Comparison of ENCODE assay signal across 9 mouse cellular contexts in the genomic region with DNA sequence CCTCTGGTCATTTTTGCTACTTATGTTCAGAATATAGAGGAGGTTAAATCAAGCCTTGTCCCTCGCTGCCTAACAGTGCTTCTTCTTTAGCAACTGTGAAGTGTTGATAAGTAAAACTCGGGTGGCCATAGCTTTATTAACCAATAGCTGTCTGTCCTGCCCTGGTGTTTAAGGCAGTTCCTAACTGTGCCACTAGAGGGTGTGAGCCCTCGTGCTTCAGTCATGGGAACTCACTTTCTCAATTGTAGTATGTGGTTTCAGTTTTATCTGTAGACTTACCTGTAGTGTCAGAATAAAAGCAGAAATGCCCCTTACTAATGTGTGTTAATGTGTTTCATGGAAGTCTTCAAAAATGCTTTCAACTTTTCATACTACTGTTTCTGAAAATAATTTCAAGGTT. TPM values are rescaled to one million over a fixed set of nuclear protein-coding genes. Genes with fewer than 3 reads are reported as not detected.
DNase-seq lines count a peak whose midpoint lies in the region; ATAC-seq and TF ChIP-seq lines count a peak whose summit lies in the region.
"Had no signal": no experiment of that assay in that cellular context is flagged by ENCODE, and none has a peak within 500 bp of the region (broad histone marks: within the 10 kb centered on the region; RNA-seq: fewer than 3 reads in every experiment).

No protein-coding gene starts in this region.

- peak; percentile 65 for ATAC-seq in activated CD4-positive, CD25-positive, alpha-beta regulatory T cell, adult 4 months

- peak overlapping the region; percentile 14 for H3K4me2 ChIP-seq in myocyte (ENCODE audit: low read depth)
- H3K4me2 ChIP-seq: heart, embryonic 15.5 days had no signal

- H3K4me3 ChIP-seq in myocyte: no peak overlapping the region
- H3K4me3 ChIP-seq: heart, embryonic 15.5 days had no signal

- no peak overlapping the region for H3ac ChIP-seq in myocyte (ENCODE audit: control insufficient read depth, insufficient read length)

- intact Hi-C loops in left cerebral cortex, postnatal 25 days (cut with DNase I): no loop called here

- peaks cover 34% of the 10 kb centered on the region for H3K36me3 ChIP-seq in myocyte (ENCODE audit: control insufficient read depth, insufficient read depth)

- H3K79me2 ChIP-seq in myocyte (ENCODE audit: control insufficient read depth, insufficient read depth): peaks cover 42% of the 10 kb centered on the region

- TF ChIP-seq POLR2A in myocyte (IDR thresholded peaks at IDR 0.05; ENCODE audit: insufficient read length, low read depth): no peak

- peak; percentile 38 for DNase-seq in ovary, postnatal 36 days (ENCODE audit: low spot score)
- DNase-seq in ovary, postnatal 10 days (ENCODE audit: low spot score): no peak
- peak; percentile 82 for DNase-seq in embryo, embryonic 10.5 days (ENCODE audit: low spot score)
- DNase-seq in heart, postnatal 4 days: peak; percentile 84
- DNase-seq in left cerebral cortex, postnatal 25 days (ENCODE audit: low spot score in 2 of 2): peak; percentile 64 to 65
- DNase-seq in thymus, postnatal 4 days: peak; percentile 71

- no peaks in the 10 kb centered on the region for H3K27me3 ChIP-seq in myocyte (ENCODE audit: control insufficient read depth, insufficient read depth, insufficient read length)
- H3K27me3 ChIP-seq: heart, embryonic 15.5 days had no signal

TF ChIP-seq in myocyte, 11 proteins besides CTCF, POLR2A, EP300 and RAD21:
- TF ChIP-seq TCF12 (IDR thresholded peaks at IDR 0.05; ENCODE audit: insufficient read depth, poor library complexity, severe bottlenecking) (no peak), CEBPB (IDR thresholded peaks at IDR 0.05; ENCODE audit: insufficient read depth, poor library complexity, severe bottlenecking) (no peak), REST (IDR thresholded peaks at IDR 0.05; ENCODE audit: insufficient read depth, insufficient read length) (no peak), MYOD1 (IDR thresholded peaks at IDR 0.05; ENCODE audit: control insufficient read depth in 1 of 3, insufficient read length in 2 of 3, low read depth in 2 of 3) (no peak), POLR2AphosphoS2 (IDR thresholded peaks at IDR 0.05; ENCODE audit: insufficient read length, low read depth) (no peak), USF1 (IDR thresholded peaks at IDR 0.05; ENCODE audit: low read depth) (no peak), MAX (IDR thresholded peaks at IDR 0.05; ENCODE audit: low read depth) (no peak), SRF (IDR thresholded peaks at IDR 0.05; ENCODE audit: control insufficient read depth, insufficient read length, low read depth) (no peak), E2F4 (IDR thresholded peaks at IDR 0.05; ENCODE audit: insufficient read depth) (no peak)

RNA-seq across cellular contexts. Expression of a gene that starts 4.2 kb away (rescaled TPM):
- polyA plus RNA-seq in activated CD4-positive, CD25-positive, alpha-beta regulatory T cell, adult 4 months (2017; shearing (Covaris generic)): 10 to 100 TPM; 14.2 to 21.6 TPM
- 10 to 100 TPM; 24.8 to 25.5 TPM for total RNA-seq in heart, postnatal 4 days (2021)
- 10 to 100 TPM; 35.7 to 45.1 TPM for total RNA-seq in left cerebral cortex, postnatal 25 days (2021)
- 18.7 TPM for polyA plus RNA-seq in myocyte (2012; fragmentation: generic; extraction: Trizol)

RNA-seq across cellular contexts. Expression of a gene that starts 19.4 kb away (rescaled TPM):
- polyA plus RNA-seq in activated CD4-positive, CD25-positive, alpha-beta regulatory T cell, adult 4 months (2017; shearing (Covaris generic)): 10 to 100 TPM; 51.9 to 53.0 TPM
- total RNA-seq in heart, postnatal 4 days (2021): 10 to 100 TPM; 25.5 to 27.4 TPM
- total RNA-seq in left cerebral cortex, postnatal 25 days (2021): 10 to 100 TPM; 13.0 to 13.7 TPM
- polyA plus RNA-seq in myocyte (2012; fragmentation: generic; extraction: Trizol): 25.9 TPM

RNA-seq across cellular contexts. Expression of a gene that starts 45.7 kb away (rescaled TPM):
- polyA plus RNA-seq in activated CD4-positive, CD25-positive, alpha-beta regulatory T cell, adult 4 months (2017; shearing (Covaris generic)): not detected
- total RNA-seq in heart, postnatal 4 days (2021): 10 to 100 TPM; 33.2 to 35.2 TPM
- 1 to 10 TPM; 2.7 to 3.8 TPM for total RNA-seq in left cerebral cortex, postnatal 25 days (2021)
- polyA plus RNA-seq in myocyte (2012; fragmentation: generic; extraction: Trizol): 0.73 TPM

Comparison
In these comparisons a context has a peak if more than half of its experiments do, and no peak if none do; other contexts are left out.
1. RNA of a gene that starts 45.7 kb away (total RNA-seq): 33.2 to 35.2 TPM in heart, postnatal 4 days; 2.7 to 3.8 TPM in left cerebral cortex, postnatal 25 days; every median in the first group is over 4 times any median in the second.